Mouse (Mus musculus): ENCODE measurements around the gene Vasp. TPM values are rescaled to one million over a fixed set of nuclear protein-coding genes. Genes with fewer than 3 reads are reported as not detected.

Gene Vasp
- polyA plus RNA-seq, 1 experiment from 2014 or later, result 52.7 TPM

- peaks cover 53% of the 10 kb centered on the region for H3K27me3 ChIP-seq
Observed at GRCm38 (mm10) chr7:19301461-19302263, 30.0 kb upstream of the Vasp start.

GRCm38 (mm10) chr7:19300501-19301421 is 29.1 kb upstream of the Vasp start:
- Histone ChIP-seq H3K36me3 (no peaks in the 10 kb centered on the region), H3K4me2 (replicated peaks) (peak overlapping the region; percentile 50), H3K27ac (no peak overlapping the region), H3K4me3 (peak overlapping the region; percentile 39), H3K9me3 (replicated peaks) (no peaks in the 10 kb centered on the region), H3K4me1 (peaks cover 29% of the 10 kb centered on the region), H3K27me3 (peaks cover 44% of the 10 kb centered on the region), H3K9ac (no peak overlapping the region)
- under 1% methylated on average over 29 of the region's 29 CpGs for WGBS
- ATAC-seq (ENCODE audit: low FRiP score), result peak; percentile 75

More at GRCm38 (mm10) chr7:19301461-19302263, 30.0 kb upstream of the Vasp start:
- Histone ChIP-seq H3K36me3 (no peaks in the 10 kb centered on the region), H3K4me2 (replicated peaks) (peak overlapping the region; percentile 50), H3K4me3 (peak overlapping the region; percentile 39), H3K27ac (no peak overlapping the region), H3K9ac (peak overlapping the region; percentile 43; the same call in 1 of the 2 replicates), H3K4me1 (peaks cover 29% of the 10 kb centered on the region), H3K9me3 (replicated peaks) (no peaks in the 10 kb centered on the region)
- no peak; the same call in 1 of the 2 replicates for ATAC-seq (ENCODE audit: low FRiP score)
- 12% methylated on average over 16 of the region's 16 CpGs for WGBS

- Histone ChIP-seq H3K4me2 (replicated peaks) (no peak overlapping the region), H3K27ac (no peak overlapping the region), H3K36me3 (peaks cover 6% of the 10 kb centered on the region), H3K4me1 (peaks cover 18% of the 10 kb centered on the region), H3K27me3 (peaks cover 29% of the 10 kb centered on the region), H3K9me3 (replicated peaks) (no peaks in the 10 kb centered on the region), H3K4me3 (no peak overlapping the region), H3K9ac (no peak overlapping the region)
- ATAC-seq (ENCODE audit: low FRiP score), result no peak
- WGBS, result 20% methylated on average over 3 of the region's 3 CpGs
Observed at GRCm38 (mm10) chr7:19299194-19299593, 27.6 kb upstream of the Vasp start.

GRCm38 (mm10) chr7:19297794-19298193 is 26.2 kb upstream of the Vasp start:
- Histone ChIP-seq H3K4me1 (peaks cover 12% of the 10 kb centered on the region), H3K4me3 (no peak overlapping the region), H3K27me3 (peaks cover 15% of the 10 kb centered on the region), H3K9ac (no peak overlapping the region), H3K36me3 (peaks cover 14% of the 10 kb centered on the region), H3K4me2 (replicated peaks) (no peak overlapping the region), H3K9me3 (replicated peaks) (no peaks in the 10 kb centered on the region), H3K27ac (no peak overlapping the region)
- no peak for ATAC-seq (ENCODE audit: low FRiP score)
- 96% methylated on average over 5 of the region's 5 CpGs for WGBS

- peaks cover 14% of the 10 kb centered on the region for H3K36me3 ChIP-seq
- no peak overlapping the region for H3K4me2 ChIP-seq (replicated peaks)
- H3K27me3 ChIP-seq, result peaks cover 7% of the 10 kb centered on the region
- ATAC-seq (ENCODE audit: low FRiP score), result no peak
- 89% methylated on average over 6 of the region's 6 CpGs for WGBS
- no peak overlapping the region for H3K27ac ChIP-seq
- H3K9ac ChIP-seq, result no peak overlapping the region
- H3K9me3 ChIP-seq (replicated peaks), result no peaks in the 10 kb centered on the region
- peaks cover 10% of the 10 kb centered on the region for H3K4me1 ChIP-seq
- no peak overlapping the region for H3K4me3 ChIP-seq
Observed at GRCm38 (mm10) chr7:19297034-19297433, 25.4 kb upstream of the Vasp start.

- peak; percentile 66 for ATAC-seq (ENCODE audit: low FRiP score)
- WGBS, result 18% methylated on average over 20 of the region's 22 CpGs
- peak overlapping the region; percentile 48 for H3K4me2 ChIP-seq (replicated peaks)
Observed at GRCm38 (mm10) chr7:19295503-19296185, 24.0 kb upstream of the Vasp start.

GRCm38 (mm10) chr7:19290969-19291596 is 19.5 kb upstream of the Vasp start:
- H3K27me3 ChIP-seq, result no peaks in the 10 kb centered on the region
- no peaks in the 10 kb centered on the region for H3K9me3 ChIP-seq (replicated peaks)
- 2% methylated on average over 20 of the region's 20 CpGs for WGBS
- peak overlapping the region; percentile 64 for H3K27ac ChIP-seq
- peaks cover 42% of the 10 kb centered on the region for H3K36me3 ChIP-seq
- H3K4me3 ChIP-seq, result peak overlapping the region; percentile 19
- H3K9ac ChIP-seq, result peak overlapping the region; percentile 38; the same call in 1 of the 2 replicates
- peak overlapping the region; percentile 54 for H3K4me2 ChIP-seq (replicated peaks)
- H3K4me1 ChIP-seq, result peaks cover 15% of the 10 kb centered on the region
- peak; percentile 47 for ATAC-seq (ENCODE audit: low FRiP score)

More at GRCm38 (mm10) chr7:19295503-19296185, 24.0 kb upstream of the Vasp start:
- peak overlapping the region; percentile 41; the same call in 1 of the 2 replicates for H3K9ac ChIP-seq
- peak overlapping the region; percentile 26 for H3K4me3 ChIP-seq
- no peaks in the 10 kb centered on the region for H3K27me3 ChIP-seq
- peak overlapping the region; percentile 23; the same call in 1 of the 2 replicates for H3K27ac ChIP-seq
- H3K4me1 ChIP-seq, result peaks cover 14% of the 10 kb centered on the region
- H3K9me3 ChIP-seq (replicated peaks), result no peaks in the 10 kb centered on the region
- peaks cover 14% of the 10 kb centered on the region for H3K36me3 ChIP-seq

- Histone ChIP-seq H3K9ac (no peak overlapping the region), H3K4me3 (no peak overlapping the region), H3K27ac (no peak overlapping the region), H3K4me2 (replicated peaks) (no peak overlapping the region), H3K36me3 (peaks cover 29% of the 10 kb centered on the region), H3K9me3 (replicated peaks) (no peaks in the 10 kb centered on the region), H3K27me3 (peaks cover 21% of the 10 kb centered on the region), H3K4me1 (peaks cover 13% of the 10 kb centered on the region)
- WGBS, result 29% methylated on average over 4 of the region's 4 CpGs
- ATAC-seq (ENCODE audit: low FRiP score), result no peak
Observed at GRCm38 (mm10) chr7:19284763-19285162, 13.1 kb upstream of the Vasp start.

GRCm38 (mm10) chr7:19283406-19283804 is 11.8 kb upstream of the Vasp start:
- H3K27me3 ChIP-seq, result peaks cover 35% of the 10 kb centered on the region
- peak; percentile 16 for ATAC-seq (ENCODE audit: low FRiP score)
- H3K36me3 ChIP-seq, result peaks cover 23% of the 10 kb centered on the region
- H3K4me2 ChIP-seq (replicated peaks), result peak overlapping the region; percentile 79
- H3K4me1 ChIP-seq, result peaks cover 16% of the 10 kb centered on the region
- peak overlapping the region; percentile 89 for H3K27ac ChIP-seq
- peak overlapping the region; percentile 78 for H3K4me3 ChIP-seq
- peak overlapping the region; percentile 91 for H3K9ac ChIP-seq
- H3K9me3 ChIP-seq (replicated peaks), result no peaks in the 10 kb centered on the region
- WGBS, result 35% methylated on average over 14 of the region's 14 CpGs

GRCm38 (mm10) chr7:19282791-19283405 is 11.3 kb upstream of the Vasp start:
- H3K27me3 ChIP-seq, result peaks cover 40% of the 10 kb centered on the region
- H3K9ac ChIP-seq, result peak overlapping the region; percentile 91
- peak overlapping the region; percentile 78 for H3K4me3 ChIP-seq
- peak overlapping the region; percentile 79 for H3K4me2 ChIP-seq (replicated peaks)
- H3K9me3 ChIP-seq (replicated peaks), result no peaks in the 10 kb centered on the region
- under 1% methylated on average over 35 of the region's 35 CpGs for WGBS
- peak; percentile 82 for ATAC-seq (ENCODE audit: low FRiP score)
- peaks cover 16% of the 10 kb centered on the region for H3K4me1 ChIP-seq
- peak overlapping the region; percentile 89 for H3K27ac ChIP-seq
- peaks cover 19% of the 10 kb centered on the region for H3K36me3 ChIP-seq

GRCm38 (mm10) chr7:19282385-19282784 is 10.8 kb upstream of the Vasp start, which contains the start of gene Rtn2:
TSS of gene Rtn2 (plus strand) at chr7:19282624.
- 1% methylated on average over 37 of the region's 37 CpGs for WGBS
- Histone ChIP-seq H3K27me3 (peaks cover 45% of the 10 kb centered on the region), H3K4me1 (peaks cover 16% of the 10 kb centered on the region), H3K27ac (peak within 1 kb of the TSS; percentile 89), H3K9me3 (replicated peaks) (no peaks in the 10 kb centered on the region), H3K4me2 (replicated peaks) (peak within 1 kb of the TSS; percentile 79), H3K36me3 (peaks cover 14% of the 10 kb centered on the region), H3K9ac (peak within 1 kb of the TSS; percentile 91), H3K4me3 (peak within 1 kb of the TSS; percentile 78)
- ATAC-seq (ENCODE audit: low FRiP score), result peak; percentile 85

Data from hindbrain, embryonic 12.5 days (tissue).